Comparison of ENCODE assay signal across 13 mouse cellular contexts in the genomic region with DNA sequence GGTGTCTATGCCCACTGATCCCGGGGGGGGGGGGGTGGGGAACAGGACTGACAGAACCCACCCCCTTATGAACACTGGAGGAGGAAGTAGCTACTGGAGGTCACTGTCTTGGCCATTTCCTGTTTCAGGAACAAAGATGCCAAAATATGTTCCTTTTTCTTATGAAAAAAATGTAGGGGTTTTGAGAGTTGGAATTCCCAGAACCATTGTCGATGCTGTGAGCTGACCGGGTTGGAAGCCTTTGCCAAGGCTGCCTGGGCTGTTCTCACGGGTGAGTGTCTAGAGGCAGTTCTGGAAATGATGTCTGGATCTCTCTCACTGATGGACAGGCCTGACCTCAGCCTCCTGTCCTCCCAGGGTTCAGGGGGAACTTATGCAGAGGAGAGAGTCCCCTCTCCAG. TPM values are rescaled to one million over a fixed set of nuclear protein-coding genes. Genes with fewer than 3 reads are reported as not detected.
DNase-seq lines count a peak whose midpoint lies in the region; ATAC-seq and TF ChIP-seq lines count a peak whose summit lies in the region.
"Had no signal": no experiment of that assay in that cellular context is flagged by ENCODE, and none has a peak within 500 bp of the region (broad histone marks: within the 10 kb centered on the region; RNA-seq: fewer than 3 reads in every experiment).

No protein-coding gene starts in this region.

- H3K9me3 ChIP-seq in lung, embryonic 16.5 days (ENCODE audit: control insufficient read depth, low read length): no peaks in the 10 kb centered on the region
- H3K9me3 ChIP-seq: neural tube, embryonic 12.5 days had no signal

- WGBS in lung, embryonic 16.5 days: 16% methylated on average over 4 of the region's 4 CpGs
- WGBS in small intestine, adult 2 months: 51% methylated on average over 4 of the region's 4 CpGs

- H3K27ac ChIP-seq in lung, embryonic 16.5 days (ENCODE audit: low read length): peak overlapping the region; percentile 42; the same call in 1 of the 2 replicates
- peak overlapping the region; percentile 38 for H3K27ac ChIP-seq in small intestine, adult 2 months (ENCODE audit: insufficient read depth, low read depth, low read length)
- H3K27ac ChIP-seq: neural tube, embryonic 12.5 days had no signal

- no peak overlapping the region for H3K4me3 ChIP-seq in lung, embryonic 16.5 days (ENCODE audit: low read length)
- H3K4me3 ChIP-seq in small intestine, adult 2 months (ENCODE audit: low read depth, low read length): no peak overlapping the region
- H3K4me3 ChIP-seq: erythroblast, embryonic 14.5 days; neural tube, embryonic 12.5 days had no signal

- no peaks in the 10 kb centered on the region for H3K36me3 ChIP-seq in lung, embryonic 16.5 days (ENCODE audit: control insufficient read depth, insufficient read depth, low read length)
- H3K36me3 ChIP-seq in small intestine, adult 2 months (ENCODE audit: control insufficient read depth, insufficient read depth, low read length): no peaks in the 10 kb centered on the region
- H3K36me3 ChIP-seq: neural tube, embryonic 12.5 days had no signal

- no peak for TF ChIP-seq CTCF in small intestine, adult 2 months (IDR thresholded peaks at IDR 0.05; ENCODE audit: extremely low read depth, insufficient read length, insufficient replicate concordance, low read depth, low read length)

- peak; percentile 33 to 38 for DNase-seq in heart, adult 18-20 months
- DNase-seq in heart, postnatal 4 days: no peak
- no peak for DNase-seq in lung, postnatal 4 days
- DNase-seq in kidney, adult 9 months: peak; percentile 39
- DNase-seq in left cerebral cortex, adult 11 months (ENCODE audit: low spot score): no peak
- DNase-seq: cerebellum, postnatal 14 days; gastrocnemius, postnatal 25 days had no signal

- peaks cover 29% of the 10 kb centered on the region for H3K4me1 ChIP-seq in lung, embryonic 16.5 days (replicated peaks; ENCODE audit: control insufficient read depth, insufficient read depth, low read length)
- H3K4me1 ChIP-seq in small intestine, adult 2 months (ENCODE audit: control insufficient read depth, insufficient read depth, insufficient read length, low read length): peaks cover 12% of the 10 kb centered on the region

- ATAC-seq in lung, embryonic 16.5 days (ENCODE audit: low read depth): no peak
- ATAC-seq in activated CD4-positive, CD25-positive, alpha-beta regulatory T cell, adult 4 months: no peak
- ATAC-seq: Patski had no signal

- no peak overlapping the region for H3K9ac ChIP-seq in lung, embryonic 16.5 days (ENCODE audit: low read length)
- H3K9ac ChIP-seq: neural tube, embryonic 12.5 days had no signal

- H3K4me2 ChIP-seq in lung, embryonic 16.5 days (ENCODE audit: low read depth, low read length): no peak overlapping the region

- no peak for TF ChIP-seq POLR2A in small intestine, adult 2 months (IDR thresholded peaks at IDR 0.05; ENCODE audit: low read depth, low read length)

- no peaks in the 10 kb centered on the region for H3K27me3 ChIP-seq in lung, embryonic 16.5 days (ENCODE audit: control insufficient read depth, insufficient read depth, low read depth, low read length)
- no peaks in the 10 kb centered on the region for H3K27me3 ChIP-seq in small intestine, adult 2 months (ENCODE audit: control insufficient read depth, insufficient read depth, low read length)
- H3K27me3 ChIP-seq: Patski had no signal

RNA-seq across cellular contexts. Expression of gene Pkdcc, which starts 59.0 kb away (rescaled TPM):
- 10 to 100 TPM; 43.1 to 57.1 TPM for total RNA-seq in heart, adult 18-20 months (2021)
- total RNA-seq in heart, postnatal 4 days (2021): 10 to 100 TPM; 68.1 to 76.6 TPM
- 9.2 and 10.3 TPM in 2 replicates for polyA plus RNA-seq in lung, embryonic 16.5 days (2015; fragmentation: Nextera tagmentation; extraction: Ambion mirVana)
- 46.1 and 59.1 TPM in 2 replicates for polyA plus RNA-seq in small intestine, adult 2 months (2012; rRNA removed)
- under 1 TPM in 1 of 2 experiments, not detected in 1; 0.22 TPM for polyA plus RNA-seq in activated CD4-positive, CD25-positive, alpha-beta regulatory T cell, adult 4 months (2017; shearing (Covaris generic))

Comparison
In these comparisons a context has a peak if more than half of its experiments do, and no peak if none do; other contexts are left out.
1. DNase-seq: peak in heart, adult 18-20 months (2 of 2) and kidney, adult 9 months (single experiment); none in heart, postnatal 4 days (single experiment), lung, postnatal 4 days (0 of 2) and left cerebral cortex, adult 11 months (single experiment).